Mouse (Mus musculus): ENCODE measurements at regions not wholly inside any gene's neighbourhood (a gene's known extent, or its start where the extent isn't known, plus 50 kb on each side); places are given as distances from the start of the nearest gene placed in this dataset.

- WGBS: 69% methylated on average over 11 of the region's 11 CpGs
These were observed 360.1 kb upstream of the Tbx3 start for GRCm38 (mm10) chr5:119310178-119310930.

DNA sequence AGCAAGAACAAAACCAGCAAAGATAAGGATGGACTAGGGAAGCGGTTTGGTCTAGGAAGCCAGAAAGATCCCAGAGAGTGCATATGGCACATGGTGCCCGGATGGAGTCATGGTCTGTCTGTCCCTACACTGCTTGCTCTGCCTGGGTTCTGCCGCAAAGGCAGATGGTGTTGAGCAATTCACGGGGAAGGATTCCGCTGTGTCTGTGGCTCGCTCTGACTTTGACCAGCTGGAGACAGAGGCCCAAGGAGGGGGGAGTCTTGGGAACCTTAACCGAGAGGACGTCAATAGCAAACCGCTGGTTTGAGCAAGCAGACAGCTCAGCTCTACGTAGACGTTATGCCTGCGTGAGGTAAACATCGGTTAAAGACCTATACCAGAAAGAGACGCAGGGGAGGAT, 357.7 kb upstream of the Tbx3 start:
- Histone ChIP-seq H3K4me3 (ENCODE audit: low read depth, low read length) (no peak overlapping the region), H3K4me2 (replicated peaks; ENCODE audit: low read depth) (no peak overlapping the region), H3K27me3 (replicated peaks; ENCODE audit: control insufficient read depth, insufficient read depth, low read length) (no peaks in the 10 kb centered on the region), H3K9me3 (ENCODE audit: control insufficient read depth) (no peaks in the 10 kb centered on the region), H3K36me3 (ENCODE audit: control insufficient read depth, insufficient read depth) (no peaks in the 10 kb centered on the region), H3K4me1 (replicated peaks; ENCODE audit: control insufficient read depth, insufficient read depth, low read length) (no peaks in the 10 kb centered on the region), H3K9ac (ENCODE audit: low read depth, low read length) (no peak overlapping the region), H3K27ac (ENCODE audit: low read depth, low read length) (no peak overlapping the region)
- no peak for TF ChIP-seq CTCF (IDR thresholded peaks at IDR 0.05; ENCODE audit: low read depth)
- WGBS: 53% methylated on average over 14 of the region's 14 CpGs
- no peak for ATAC-seq

More at GRCm38 (mm10) chr5:119310178-119310930, 360.1 kb upstream of the Tbx3 start:
- no peak overlapping the region for H3K4me3 ChIP-seq (ENCODE audit: low read depth, low read length)
- H3K27me3 ChIP-seq (replicated peaks; ENCODE audit: control insufficient read depth, insufficient read depth, low read length): no peaks in the 10 kb centered on the region
- H3K9me3 ChIP-seq (ENCODE audit: control insufficient read depth): no peaks in the 10 kb centered on the region
- H3K36me3 ChIP-seq (ENCODE audit: control insufficient read depth, insufficient read depth): no peaks in the 10 kb centered on the region
- H3K4me2 ChIP-seq (replicated peaks; ENCODE audit: low read depth): no peak overlapping the region
- H3K9ac ChIP-seq (ENCODE audit: low read depth, low read length): no peak overlapping the region
- H3K4me1 ChIP-seq (replicated peaks; ENCODE audit: control insufficient read depth, insufficient read depth, low read length): no peaks in the 10 kb centered on the region
- ATAC-seq: no peak
- no peak for TF ChIP-seq CTCF (IDR thresholded peaks at IDR 0.05; ENCODE audit: low read depth)
- no peak overlapping the region for H3K27ac ChIP-seq (ENCODE audit: low read depth, low read length)

DNA sequence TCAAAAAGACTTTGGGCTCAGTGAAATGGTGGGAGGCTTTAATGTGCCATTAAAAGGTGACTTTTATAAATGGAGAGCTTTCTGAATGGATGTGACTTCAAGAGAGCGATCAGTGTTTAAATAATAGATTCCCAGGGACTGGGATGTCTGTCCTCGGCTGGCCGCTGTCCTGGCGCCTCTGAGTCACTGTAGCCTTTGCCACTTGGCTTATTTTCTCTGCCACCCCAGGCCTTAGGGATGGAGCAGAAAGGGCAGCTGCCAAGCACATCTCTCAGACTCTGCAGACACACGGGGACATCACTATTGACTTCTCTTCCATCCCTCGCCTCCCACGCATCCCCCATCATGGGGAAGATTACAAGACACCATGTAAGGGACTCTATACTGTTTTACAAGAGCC, 355.3 kb upstream of the Tbx3 start:
- Histone ChIP-seq H3K9ac (ENCODE audit: low read depth, low read length) (no peak overlapping the region), H3K4me1 (replicated peaks; ENCODE audit: control insufficient read depth, insufficient read depth, low read length) (no peaks in the 10 kb centered on the region), H3K9me3 (ENCODE audit: control insufficient read depth) (no peaks in the 10 kb centered on the region), H3K27ac (ENCODE audit: low read depth, low read length) (no peak overlapping the region), H3K36me3 (ENCODE audit: control insufficient read depth, insufficient read depth) (no peaks in the 10 kb centered on the region), H3K27me3 (replicated peaks; ENCODE audit: control insufficient read depth, insufficient read depth, low read length) (no peaks in the 10 kb centered on the region), H3K4me2 (replicated peaks; ENCODE audit: low read depth) (no peak overlapping the region), H3K4me3 (ENCODE audit: low read depth, low read length) (no peak overlapping the region)
- WGBS: 95% methylated on average over 7 of the region's 7 CpGs
- no peak for ATAC-seq
- TF ChIP-seq CTCF (IDR thresholded peaks at IDR 0.05; ENCODE audit: low read depth): no peak

GRCm38 (mm10) chr5:119317617-119318016, 352.9 kb upstream of the Tbx3 start:
- no peaks in the 10 kb centered on the region for H3K4me1 ChIP-seq (replicated peaks; ENCODE audit: control insufficient read depth, insufficient read depth, low read length)
- H3K27ac ChIP-seq (ENCODE audit: low read depth, low read length): no peak overlapping the region
- no peak for ATAC-seq
- H3K27me3 ChIP-seq (replicated peaks; ENCODE audit: control insufficient read depth, insufficient read depth, low read length): no peaks in the 10 kb centered on the region
- H3K4me2 ChIP-seq (replicated peaks; ENCODE audit: low read depth): no peak overlapping the region
- H3K9me3 ChIP-seq (ENCODE audit: control insufficient read depth): no peaks in the 10 kb centered on the region
- no peaks in the 10 kb centered on the region for H3K36me3 ChIP-seq (ENCODE audit: control insufficient read depth, insufficient read depth)
- whole genome bisulfite sequencing: 61% methylated on average over 11 of the region's 11 CpGs
- H3K4me3 ChIP-seq (ENCODE audit: low read depth, low read length): no peak overlapping the region
- no peak overlapping the region for H3K9ac ChIP-seq (ENCODE audit: low read depth, low read length)
- TF ChIP-seq CTCF (IDR thresholded peaks at IDR 0.05; ENCODE audit: low read depth): no peak

GRCm38 (mm10) chr5:119321368-119322144, 348.9 kb upstream of the Tbx3 start:
- Histone ChIP-seq H3K4me1 (replicated peaks; ENCODE audit: control insufficient read depth, insufficient read depth, low read length) (no peaks in the 10 kb centered on the region), H3K27ac (ENCODE audit: low read depth, low read length) (no peak overlapping the region), H3K4me2 (replicated peaks; ENCODE audit: low read depth) (no peak overlapping the region), H3K9ac (ENCODE audit: low read depth, low read length) (no peak overlapping the region), H3K9me3 (ENCODE audit: control insufficient read depth) (no peaks in the 10 kb centered on the region), H3K4me3 (ENCODE audit: low read depth, low read length) (no peak overlapping the region), H3K36me3 (ENCODE audit: control insufficient read depth, insufficient read depth) (no peaks in the 10 kb centered on the region), H3K27me3 (replicated peaks; ENCODE audit: control insufficient read depth, insufficient read depth, low read length) (no peaks in the 10 kb centered on the region)
- no peak for TF ChIP-seq CTCF (IDR thresholded peaks at IDR 0.05; ENCODE audit: low read depth)
- ATAC-seq: no peak
- WGBS: 73% methylated on average over 10 of the region's 10 CpGs

GRCm38 (mm10) chr5:119322411-119322810, 348.1 kb upstream of the Tbx3 start:
- WGBS: 83% methylated on average over 13 of the region's 13 CpGs
- no peak for ATAC-seq
- no peak overlapping the region for H3K27ac ChIP-seq (ENCODE audit: low read depth, low read length)

More at GRCm38 (mm10) chr5:119322411-119322810, 348.1 kb upstream of the Tbx3 start:
- Histone ChIP-seq H3K9me3 (ENCODE audit: control insufficient read depth) (no peaks in the 10 kb centered on the region), H3K27me3 (replicated peaks; ENCODE audit: control insufficient read depth, insufficient read depth, low read length) (no peaks in the 10 kb centered on the region), H3K4me1 (replicated peaks; ENCODE audit: control insufficient read depth, insufficient read depth, low read length) (no peaks in the 10 kb centered on the region), H3K9ac (ENCODE audit: low read depth, low read length) (no peak overlapping the region), H3K4me3 (ENCODE audit: low read depth, low read length) (no peak overlapping the region), H3K36me3 (ENCODE audit: control insufficient read depth, insufficient read depth) (no peaks in the 10 kb centered on the region), H3K4me2 (replicated peaks; ENCODE audit: low read depth) (no peak overlapping the region)
- TF ChIP-seq CTCF (IDR thresholded peaks at IDR 0.05; ENCODE audit: low read depth): no peak
